In the genomic region with DNA sequence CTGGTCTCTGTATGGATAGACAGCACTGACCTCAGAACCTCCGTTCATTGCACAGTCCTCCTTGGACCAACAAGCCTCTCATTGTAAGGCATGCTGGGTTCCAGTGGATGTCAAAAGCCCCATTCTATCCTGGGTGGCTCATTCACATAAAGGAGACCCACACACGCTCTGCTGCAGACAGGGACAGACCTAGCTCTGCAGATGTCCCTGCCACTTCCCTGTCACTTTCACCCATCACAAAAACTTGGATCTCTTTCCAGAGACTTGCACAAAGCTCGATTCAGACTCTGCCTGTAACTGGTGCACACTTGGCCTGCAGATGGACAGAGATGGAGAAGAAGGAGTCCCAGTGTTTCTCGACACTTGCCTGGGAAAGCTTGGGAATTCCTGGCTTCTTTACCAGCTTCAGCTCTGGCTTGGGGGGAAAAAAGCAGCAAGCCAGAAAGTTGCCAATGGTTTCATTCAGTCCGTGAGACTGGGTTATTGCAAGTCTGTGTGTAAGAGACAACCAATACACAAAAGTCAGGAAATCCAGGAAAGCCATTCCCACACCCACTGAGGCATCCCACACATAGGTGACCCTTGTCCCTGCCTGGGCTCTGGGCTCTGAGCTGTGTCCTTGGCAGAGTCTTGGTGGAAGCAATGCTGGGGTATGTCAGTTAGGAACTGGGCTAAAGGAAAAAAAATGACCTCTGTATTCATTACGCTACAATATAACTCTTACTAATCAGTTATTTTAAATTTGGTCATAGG, we compare ENCODE assay signal across 14 mouse cellular contexts.
A peak's percentile ranks its signal among the peaks of the same experiment; 100 is the strongest.
DNase-seq lines count a peak whose midpoint lies in the region; ATAC-seq and TF ChIP-seq lines count a peak whose summit lies in the region.
"Had no signal": no experiment of that assay in that cellular context is flagged by ENCODE, and none has a peak within 500 bp of the region (broad histone marks: within the 10 kb centered on the region; RNA-seq: fewer than 3 reads in every experiment).

No protein-coding gene starts in this region.

- H3K9me3 ChIP-seq in hindbrain, embryonic 15.5 days: no peaks in the 10 kb centered on the region
- H3K9me3 ChIP-seq in hindbrain, embryonic 12.5 days (replicated peaks): no peaks in the 10 kb centered on the region
- H3K9me3 ChIP-seq in stomach, embryonic 15.5 days: no peaks in the 10 kb centered on the region
- no peaks in the 10 kb centered on the region for H3K9me3 ChIP-seq in stomach, postnatal 0 days (ENCODE audit: control insufficient read depth, low read length)
- H3K9me3 ChIP-seq: liver, embryonic 13.5 days; neural tube, embryonic 12.5 days had no signal

- H3K4me2 ChIP-seq in hindbrain, embryonic 15.5 days: no peak overlapping the region
- no peak overlapping the region for H3K4me2 ChIP-seq in hindbrain, embryonic 12.5 days (replicated peaks)
- H3K4me2 ChIP-seq in stomach, embryonic 15.5 days: no peak overlapping the region
- no peak overlapping the region for H3K4me2 ChIP-seq in stomach, postnatal 0 days (replicated peaks; ENCODE audit: low read depth)
- H3K4me2 ChIP-seq: liver, embryonic 13.5 days; neural tube, embryonic 12.5 days had no signal

- ATAC-seq in hindbrain, embryonic 15.5 days (ENCODE audit: low FRiP score, low read depth): peak; percentile 82
- no peak for ATAC-seq in hindbrain, embryonic 12.5 days (ENCODE audit: low FRiP score)
- ATAC-seq in stomach, embryonic 15.5 days (ENCODE audit: insufficient read depth, low FRiP score, low read depth): peak; percentile 50; the same call in 1 of the 2 replicates
- ATAC-seq in stomach, postnatal 0 days (ENCODE audit: low FRiP score, low TSS enrichment): no peak
- ATAC-seq: activated CD4-positive, CD25-positive, alpha-beta regulatory T cell, adult 4 months had no signal

- H3K27ac ChIP-seq in hindbrain, embryonic 15.5 days (replicated peaks): peak overlapping the region; percentile 52
- no peak overlapping the region for H3K27ac ChIP-seq in hindbrain, embryonic 12.5 days
- H3K27ac ChIP-seq in stomach, embryonic 15.5 days: no peak overlapping the region
- no peak overlapping the region for H3K27ac ChIP-seq in stomach, postnatal 0 days (replicated peaks)
- H3K27ac ChIP-seq: kidney, postnatal 0 days; liver, embryonic 13.5 days; macrophage; neural tube, embryonic 12.5 days had no signal

- WGBS in hindbrain, embryonic 15.5 days: 65% methylated on average over 6 of the region's 6 CpGs
- WGBS in hindbrain, embryonic 12.5 days: 80% methylated on average over 6 of the region's 6 CpGs
- WGBS in stomach, embryonic 15.5 days: 77% methylated on average over 6 of the region's 6 CpGs
- whole genome bisulfite sequencing in stomach, postnatal 0 days: 80% methylated on average over 6 of the region's 6 CpGs

- H3K4me1 ChIP-seq in hindbrain, embryonic 15.5 days (replicated peaks): no peaks in the 10 kb centered on the region
- H3K4me1 ChIP-seq in hindbrain, embryonic 12.5 days: no peaks in the 10 kb centered on the region
- H3K4me1 ChIP-seq in stomach, embryonic 15.5 days: no peaks in the 10 kb centered on the region
- H3K4me1 ChIP-seq in stomach, postnatal 0 days (replicated peaks; ENCODE audit: control insufficient read depth, insufficient read depth): no peaks in the 10 kb centered on the region
- H3K4me1 ChIP-seq: liver, embryonic 13.5 days; neural tube, embryonic 12.5 days had no signal

- TF ChIP-seq CTCF in stomach, postnatal 0 days (IDR thresholded peaks at IDR 0.05; ENCODE audit: low read depth): no peak

- DNase-seq in cerebellum, adult 11-12 months: peak; percentile 18
- no peak for DNase-seq in cerebellum, postnatal 25 days
- DNase-seq in stomach, postnatal 0 days (ENCODE audit: low spot score): no peak
- no peak for DNase-seq in adrenal gland, postnatal 36 days
- DNase-seq in gastrocnemius, postnatal 4 days (ENCODE audit: low spot score in 2 of 2): no peak
- DNase-seq: liver, embryonic 13.5 days; thymus, postnatal 14 days had no signal

- no peak for TF ChIP-seq EP300 in stomach, postnatal 0 days (optimal IDR thresholded peaks at IDR 0.05)

- no peak overlapping the region for H3K4me3 ChIP-seq in hindbrain, embryonic 15.5 days
- no peak overlapping the region for H3K4me3 ChIP-seq in hindbrain, embryonic 12.5 days
- H3K4me3 ChIP-seq in stomach, embryonic 15.5 days (replicated peaks): no peak overlapping the region
- H3K4me3 ChIP-seq in stomach, postnatal 0 days (ENCODE audit: low read depth, low read length): no peak overlapping the region
- H3K4me3 ChIP-seq: liver, embryonic 13.5 days; neural tube, embryonic 12.5 days had no signal

- no peaks in the 10 kb centered on the region for H3K36me3 ChIP-seq in hindbrain, embryonic 15.5 days
- H3K36me3 ChIP-seq in hindbrain, embryonic 12.5 days: no peaks in the 10 kb centered on the region
- H3K36me3 ChIP-seq in stomach, embryonic 15.5 days: no peaks in the 10 kb centered on the region
- H3K36me3 ChIP-seq in stomach, postnatal 0 days (ENCODE audit: control insufficient read depth, insufficient read depth, low read length): no peaks in the 10 kb centered on the region
- H3K36me3 ChIP-seq: liver, embryonic 13.5 days; neural tube, embryonic 12.5 days had no signal

- no peak overlapping the region for H3K9ac ChIP-seq in hindbrain, embryonic 15.5 days
- no peak overlapping the region for H3K9ac ChIP-seq in hindbrain, embryonic 12.5 days
- no peak overlapping the region for H3K9ac ChIP-seq in stomach, embryonic 15.5 days
- H3K9ac ChIP-seq in stomach, postnatal 0 days (ENCODE audit: low read length): no peak overlapping the region
- H3K9ac ChIP-seq: liver, embryonic 13.5 days; neural tube, embryonic 12.5 days had no signal

- H3K27me3 ChIP-seq in hindbrain, embryonic 15.5 days: no peaks in the 10 kb centered on the region
- H3K27me3 ChIP-seq in hindbrain, embryonic 12.5 days: no peaks in the 10 kb centered on the region
- no peaks in the 10 kb centered on the region for H3K27me3 ChIP-seq in stomach, embryonic 15.5 days (replicated peaks)
- no peaks in the 10 kb centered on the region for H3K27me3 ChIP-seq in stomach, postnatal 0 days (ENCODE audit: control insufficient read depth, insufficient read depth, low read length)
- H3K27me3 ChIP-seq: liver, embryonic 13.5 days; neural tube, embryonic 12.5 days had no signal

Comparison
In these comparisons a context has a peak if more than half of its experiments do, and no peak if none do; other contexts are left out.
1. ATAC-seq: peak in hindbrain, embryonic 15.5 days (single experiment) and stomach, embryonic 15.5 days (single experiment); none in hindbrain, embryonic 12.5 days (single experiment) and stomach, postnatal 0 days (single experiment).